Mouse (Mus musculus) left cerebral cortex, adult 18-20 months (tissue): ENCODE measurements around the gene Hal. TPM values are rescaled to one million over a fixed set of nuclear protein-coding genes. Genes with fewer than 3 reads are reported as not detected.

ENCODE experiments used
- DNase-seq, 2 experiments: peaks; one replicate each; pipeline ENCODE4 v3.0.0; 2021 to 2022; ENCODE audit warnings: low spot score in 2 of 2, mixed read lengths in 1 of 2
- total RNA-seq, 2 experiments: library from RNA; stranded (reverse); gene quantifications; 2 replicates each; pipeline ENCODE4 v1.2.3; 2021

The Hal gene
- total RNA-seq, 2 experiments from 2014 or later, result not detected

GRCm38 (mm10) chr10:93559786-93560185 is 71.2 kb downstream of the Hal start:
- no peak for DNase-seq

- DNase-seq, result no peak
Measured at GRCm38 (mm10) chr10:93564518-93565090, 76.0 kb downstream of the Hal start.

DNA sequence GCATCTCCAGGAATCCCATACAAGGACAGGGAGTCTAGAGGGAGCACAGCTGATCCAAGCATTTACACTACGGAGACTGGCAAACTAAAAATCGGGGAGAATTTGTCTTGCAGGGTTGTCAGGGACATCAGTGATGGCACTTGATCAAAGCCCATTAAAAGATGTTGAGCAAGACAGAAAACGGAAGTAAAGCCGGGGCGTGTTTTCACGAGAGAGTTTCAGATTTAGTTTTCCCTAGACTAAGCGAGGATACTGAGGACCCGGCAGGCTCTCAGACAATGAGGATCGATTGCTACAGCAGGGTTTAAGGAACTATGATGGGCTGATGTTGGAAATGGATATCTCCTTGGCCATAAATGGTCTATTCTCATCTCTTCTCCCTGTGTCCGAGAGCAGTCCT is 78.5 kb downstream of the Hal start:
- no peak for DNase-seq

DNA sequence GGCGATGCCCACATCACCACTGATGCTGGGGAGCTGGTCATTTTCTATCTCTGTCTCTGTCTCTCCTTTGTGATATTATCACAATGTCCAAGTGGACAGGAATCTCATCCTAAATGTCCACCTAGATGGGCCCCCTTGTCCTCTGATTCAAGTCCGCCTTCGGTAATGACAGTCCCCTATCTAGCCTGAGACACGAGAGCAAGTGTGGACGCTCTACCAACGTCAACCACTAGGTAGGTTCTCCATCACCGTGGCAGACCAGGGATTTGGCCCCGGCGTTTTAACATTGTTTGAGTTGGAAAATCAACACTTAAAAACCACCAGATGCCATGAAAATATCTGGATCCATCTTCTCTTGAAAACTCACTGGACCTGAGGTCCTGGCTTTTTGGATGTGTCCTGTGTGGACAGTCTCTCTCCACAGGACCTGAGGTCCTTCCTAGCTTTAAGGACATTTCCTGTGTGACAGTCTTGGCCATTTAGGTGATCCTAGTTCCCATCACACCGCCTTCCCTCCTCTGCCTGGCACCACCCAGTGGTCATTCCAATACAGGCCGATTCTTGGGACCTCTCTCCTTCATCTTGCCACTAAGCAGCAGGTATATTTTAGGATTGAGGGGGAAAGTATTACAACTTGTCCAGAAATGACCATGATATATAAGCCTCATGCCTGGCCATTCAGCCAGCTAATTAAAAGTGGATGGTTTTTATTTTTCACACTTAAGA is 79.4 kb downstream of the Hal start:
- DNase-seq, result no peak

- no peak for DNase-seq
Measured at GRCm38 (mm10) chr10:93568671-93569070, 80.1 kb downstream of the Hal start.

Other genes with a start within 250 kb of the Hal start
- gene Elk3, start 177.6 kb upstream of the Hal start, total RNA-seq, result 1 to 10 TPM; 8.7 to 9.5 TPM
- 10 to 100 TPM; 58.3 to 64.0 TPM for gene Lta4h, start 35.4 kb upstream of the Hal start, total RNA-seq
- under 1 TPM; 0.40 to 0.67 TPM for gene Amdhd1, start 51.3 kb downstream of the Hal start, total RNA-seq
- gene Ccdc38, start 51.9 kb downstream of the Hal start, total RNA-seq, result not detected
- gene Snrpf, start 100.9 kb downstream of the Hal start, total RNA-seq, result 10 to 100 TPM in 1 of 2 experiments, 1 to 10 TPM in 1; 7.7 to 13.1 TPM
- gene Ntn4, start 151.9 kb downstream of the Hal start, total RNA-seq, result 10 to 100 TPM in 1 of 2 experiments, 1 to 10 TPM in 1; 8.9 to 10.6 TPM